14 mouse cellular contexts compared by ENCODE assay signal in genomic region chr5:121149246-121149645, GRCm38 (mm10). TPM values are rescaled to one million over a fixed set of nuclear protein-coding genes. Genes with fewer than 3 reads are reported as not detected.
A peak's percentile ranks its signal among the peaks of the same experiment; 100 is the strongest.
DNase-seq lines count a peak whose midpoint lies in the region; ATAC-seq and TF ChIP-seq lines count a peak whose summit lies in the region.
"Had no signal": no experiment of that assay in that cellular context is flagged by ENCODE, and none has a peak within 500 bp of the region (broad histone marks: within the 10 kb centered on the region; RNA-seq: fewer than 3 reads in every experiment).

No protein-coding gene starts in this region.

- H3K27me3 ChIP-seq in lung, postnatal 0 days (replicated peaks; ENCODE audit: insufficient read depth, low read length) = no peaks in the 10 kb centered on the region
- no peaks in the 10 kb centered on the region for H3K27me3 ChIP-seq in Patski
- H3K27me3 ChIP-seq in kidney, adult 2 months (replicated peaks; ENCODE audit: control insufficient read depth, insufficient read depth, low read length) = no peaks in the 10 kb centered on the region
- no peaks in the 10 kb centered on the region for H3K27me3 ChIP-seq in stomach, embryonic 14.5 days (ENCODE audit: control insufficient read depth, insufficient read depth, low read length)
- H3K27me3 ChIP-seq: midbrain, embryonic 13.5 days; neural tube, embryonic 12.5 days had no signal

- peaks cover 24% of the 10 kb centered on the region for H3K36me3 ChIP-seq in lung, postnatal 0 days (ENCODE audit: insufficient read depth, low read length)
- no peaks in the 10 kb centered on the region; the same call in 1 of the 2 replicates for H3K36me3 ChIP-seq in kidney, adult 2 months (ENCODE audit: control insufficient read depth, insufficient read depth, low read length)
- peaks cover 48% of the 10 kb centered on the region for H3K36me3 ChIP-seq in stomach, embryonic 14.5 days (ENCODE audit: control insufficient read depth, insufficient read depth, low read length)

- TF ChIP-seq EP300 in lung, postnatal 0 days (IDR thresholded peaks at IDR 0.05) = no peak

- H3K4me2 ChIP-seq in lung, postnatal 0 days (replicated peaks; ENCODE audit: low read depth, low read length) = no peak overlapping the region
- no peak overlapping the region for H3K4me2 ChIP-seq in stomach, embryonic 14.5 days (replicated peaks; ENCODE audit: low read depth, low read length)
- H3K4me2 ChIP-seq: heart, embryonic 11.5 days; lung, embryonic 14.5 days; midbrain, embryonic 13.5 days; neural tube, embryonic 12.5 days had no signal

- TF ChIP-seq CTCF in lung, postnatal 0 days (IDR thresholded peaks at IDR 0.05) = no peak
- no peak for TF ChIP-seq CTCF in Patski (IDR thresholded peaks at IDR 0.05)
- TF ChIP-seq CTCF in kidney, adult 2 months (conservative IDR thresholded peaks at IDR 0.05; ENCODE audit: insufficient read depth, insufficient read length, low read depth, low read length) = no peak

- CTCF ChIA-PET in Patski (lab: Charles Lee) = interaction anchor here (1.2 kb wide), 2 partner anchors 18 to 36 kb away, joined by 3 to 4 read pairs; no protein-coding TSS in a partner anchor

- H3K4me1 ChIP-seq in lung, postnatal 0 days (ENCODE audit: insufficient read depth, low read depth, low read length) = no peaks in the 10 kb centered on the region
- H3K4me1 ChIP-seq in kidney, adult 2 months (ENCODE audit: control insufficient read depth, insufficient read depth, low read length) = peaks cover 20% of the 10 kb centered on the region
- H3K4me1 ChIP-seq in stomach, embryonic 14.5 days (ENCODE audit: control insufficient read depth, insufficient read depth, low read length) = no peaks in the 10 kb centered on the region
- H3K4me1 ChIP-seq: midbrain, embryonic 13.5 days; neural tube, embryonic 12.5 days had no signal

- H3K4me3 ChIP-seq in lung, postnatal 0 days (ENCODE audit: low read depth, low read length) = no peak overlapping the region
- no peak overlapping the region for H3K4me3 ChIP-seq in kidney, adult 2 months (ENCODE audit: insufficient read depth, low read depth, low read length)
- no peak overlapping the region for H3K4me3 ChIP-seq in stomach, embryonic 14.5 days (ENCODE audit: low read depth, low read length)
- H3K4me3 ChIP-seq: midbrain, embryonic 13.5 days; neural tube, embryonic 12.5 days had no signal

- in situ Hi-C loops in Patski (cut with MboI; ENCODE audit: low pct_unique_long_range_greater_than_20kb) = no loop called here

- 0 out of 2 replicates have a peak, but pooled peaks have one; percentile 14 for ATAC-seq in lung, postnatal 0 days
- ATAC-seq in Patski = peak; percentile 78
- 0 out of 2 replicates have a peak, but pooled peaks have one; percentile 53 for ATAC-seq in stomach, embryonic 14.5 days (ENCODE audit: insufficient number of reproducible peaks, insufficient read depth, low FRiP score, low read depth)
- ATAC-seq: hindbrain, postnatal 0 days; midbrain, embryonic 13.5 days had no signal

- no peak overlapping the region for H3K27ac ChIP-seq in lung, postnatal 0 days (ENCODE audit: low read length)
- H3K27ac ChIP-seq in kidney, adult 2 months (ENCODE audit: insufficient read depth, low read depth, low read length) = no peak overlapping the region
- no peak overlapping the region for H3K27ac ChIP-seq in stomach, embryonic 14.5 days (ENCODE audit: low read length)
- H3K27ac ChIP-seq: hindbrain, postnatal 0 days; midbrain, embryonic 13.5 days; neural tube, embryonic 12.5 days had no signal

- TF ChIP-seq POLR2A in kidney, adult 2 months (IDR thresholded peaks at IDR 0.05; ENCODE audit: low read depth, low read length) = no peak

- POLR2A ChIA-PET in Patski (lab: Charles Lee) = interaction anchor here (1.4 kb wide), 1 partner anchor 37 kb away, joined by 3 read pairs; no protein-coding TSS in a partner anchor

- H3K9me3 ChIP-seq in lung, postnatal 0 days (ENCODE audit: low read length) = no peaks in the 10 kb centered on the region
- no peaks in the 10 kb centered on the region for H3K9me3 ChIP-seq in stomach, embryonic 14.5 days (ENCODE audit: control insufficient read depth, low read depth, low read length)
- H3K9me3 ChIP-seq: midbrain, embryonic 13.5 days; neural tube, embryonic 12.5 days had no signal

- no peak overlapping the region for H3K9ac ChIP-seq in lung, postnatal 0 days (replicated peaks; ENCODE audit: low read depth)
- no peak overlapping the region for H3K9ac ChIP-seq in stomach, embryonic 14.5 days (replicated peaks; ENCODE audit: low read depth, low read length)
- H3K9ac ChIP-seq: lung, embryonic 14.5 days; midbrain, embryonic 13.5 days; neural tube, embryonic 12.5 days had no signal

- no peak for DNase-seq in lung, postnatal 0 days (ENCODE audit: low spot score)
- no peak for DNase-seq in lung, postnatal 4 days
- DNase-seq in Patski (ENCODE audit: low read depth, low spot score) = peak; percentile 76
- peak; percentile 85 for DNase-seq in kidney, adult 2 months
- DNase-seq in spleen, postnatal 14 days (ENCODE audit: low spot score in 2 of 2) = no peak
- DNase-seq in heart, postnatal 14 days = no peak
- DNase-seq in embryo, embryonic 11 days = no peak
- DNase-seq: cerebellum, postnatal 36 days; lung, embryonic 14.5 days had no signal

- intact Hi-C loops in heart, postnatal 14 days (cut with DNase I) = no loop called here

- WGBS in lung, postnatal 0 days = 50% methylated on average over 1 of the region's 1 CpGs
- WGBS in kidney, adult 2 months = 22% methylated on average over 1 of the region's 1 CpGs
- WGBS in stomach, embryonic 14.5 days = 64% methylated on average over 1 of the region's 1 CpGs

RNA-seq across cellular contexts. Expression of gene Ptpn11, which starts 42.0 kb away (rescaled TPM):
- polyA plus RNA-seq in lung, postnatal 0 days (2015; fragmentation: Nextera tagmentation; extraction: Ambion mirVana) = 19.7 and 20.0 TPM in 2 replicates
- 131 TPM for polyA plus RNA-seq in Patski (2021)
- polyA plus RNA-seq in kidney, adult 2 months (2012; rRNA removed) = 29.5 and 32.4 TPM in 2 replicates
- 27.6 and 28.3 TPM in 2 replicates for polyA plus RNA-seq in stomach, embryonic 14.5 days (2014; fragmentation: Nextera tagmentation; extraction: Ambion mirVana)
- total RNA-seq in heart, postnatal 14 days (2021) = 100 to 1,000 TPM; 147 to 166 TPM

RNA-seq across cellular contexts. Expression of gene Rpl6, which starts 55.0 kb away (rescaled TPM):
- polyA plus RNA-seq in lung, postnatal 0 days (2015; fragmentation: Nextera tagmentation; extraction: Ambion mirVana) = 373 and 397 TPM in 2 replicates
- polyA plus RNA-seq in Patski (2021) = 1,368 TPM
- polyA plus RNA-seq in kidney, adult 2 months (2012; rRNA removed) = 253 and 281 TPM in 2 replicates
- 726 and 741 TPM in 2 replicates for polyA plus RNA-seq in stomach, embryonic 14.5 days (2014; fragmentation: Nextera tagmentation; extraction: Ambion mirVana)
- 100 to 1,000 TPM; 556 to 621 TPM for total RNA-seq in heart, postnatal 14 days (2021)

Comparison
In these comparisons a context has a peak if more than half of its experiments do, and no peak if none do; other contexts are left out.
1. ATAC-seq: peak in every context shown above with its lines; median percentile 78 in Patski; 53 in stomach, embryonic 14.5 days; 14 in lung, postnatal 0 days.
2. DNase-seq: peak in Patski (single experiment) and kidney, adult 2 months (single experiment); none in lung, postnatal 0 days (single experiment), lung, postnatal 4 days (0 of 2), spleen, postnatal 14 days (0 of 2), heart, postnatal 14 days (0 of 2) and embryo, embryonic 11 days (single experiment).